Mouse (Mus musculus): ENCODE results near the gene Taldo1.

- TF ChIP-seq POLR2A (IDR thresholded peaks at IDR 0.05; ENCODE audit: control insufficient read depth, extremely low read depth, insufficient read depth, low read length, poor library complexity) (no peak), CTCF (IDR thresholded peaks at IDR 0.05; ENCODE audit: borderline replicate concordance, control insufficient read depth, extremely low read depth, insufficient read depth, low read length, poor library complexity) (no peak)
These were observed 4.1 kb upstream of the Taldo1 start for GRCm38 (mm10) chr7:141387807-141388486.

Measured in thymus, adult 2 months (tissue).